Mouse (Mus musculus) kidney, adult 2 months (tissue): Measurements from ENCODE around the gene Lyl1.

Experiments used
- CTCF ChIP-seq: fragments of 200-500 bp; conservative IDR thresholded peaks from 2 replicates; pipeline ENCODE4 v1.5.1; 2011; ENCODE audit warnings: low read depth, mild to moderate bottlenecking, control low read depth, low read length, moderate library complexity, mixed read lengths; ENCODE audit not compliant: insufficient read depth, insufficient read length
- POLR2A ChIP-seq: fragments of 200-500 bp; IDR thresholded peaks from one replicate; pipeline ENCODE4 v1.6.1; 2011; ENCODE audit warnings: low read depth, low read length, control low read depth

- TF ChIP-seq POLR2A (no peak), CTCF (no peak)
Observed at GRCm38 (mm10) chr8:84712759-84713120, 11.5 kb downstream of the Lyl1 start.
